Mouse (Mus musculus) megakaryocyte, adult 5-6 weeks (primary cell): ENCODE measurements around the gene E2f8. TPM values are rescaled to one million over a fixed set of nuclear protein-coding genes. Genes with fewer than 3 reads are reported as not detected.
A peak's percentile ranks its signal among the peaks of the same experiment; 100 is the strongest.

Source experiments
- ATAC-seq: 2 replicates; pipeline ENCODE4 v1.8.0; 2016; ENCODE audit warnings: mild to moderate bottlenecking, inconsistent platforms; ENCODE audit not compliant: poor library complexity, severe bottlenecking
- total RNA-seq, 2 experiments: library from RNA; stranded (forward) in 1 of 2; stranded (reverse) in 1 of 2; fragments of 153-499, 151-499 nt in 1 of 2; fragments of 221-1000, 200-1000 nt in 1 of 2; gene quantifications; 2 replicates each; pipeline versions ENCODE4 v1.2.3 to v1.2.4; 2015 to 2017

Gene E2f8
- total RNA-seq, 2 experiments from 2014 or later = 40.6 to 129 TPM

GRCm38 (mm10) chr7:48893093-48893492 lies 11.7 kb upstream of the E2f8 start:
- ATAC-seq = no peak

GRCm38 (mm10) chr7:48891029-48891428 lies 9.6 kb upstream of the E2f8 start:
- ATAC-seq = no peak

GRCm38 (mm10) chr7:48888751-48889150 lies 7.4 kb upstream of the E2f8 start:
- ATAC-seq = no peak

- ATAC-seq = no peak
These were observed 6.6 kb upstream of the E2f8 start for GRCm38 (mm10) chr7:48887973-48888372.

- ATAC-seq = no peak
These were observed 2.8 kb upstream of the E2f8 start for GRCm38 (mm10) chr7:48884266-48884611.

- ATAC-seq = no peak
These were observed 2.3 kb upstream of the E2f8 start for GRCm38 (mm10) chr7:48883525-48884265.

GRCm38 (mm10) chr7:48881971-48882609 lies 694 bp upstream of the E2f8 start:
- ATAC-seq = peak; percentile 67

GRCm38 (mm10) chr7:48880591-48881481 lies 560 bp downstream of the E2f8 start:
- ATAC-seq = peak; percentile 81

GRCm38 (mm10) chr7:48879574-48879973 lies 1.8 kb downstream of the E2f8 start:
- ATAC-seq = no peak

- ATAC-seq = no peak
These were observed 3.5 kb downstream of the E2f8 start for GRCm38 (mm10) chr7:48877786-48878390.

GRCm38 (mm10) chr7:48876526-48876925 lies 4.9 kb downstream of the E2f8 start:
- 0 out of 2 replicates have a peak, but pooled peaks have one; percentile 19 for ATAC-seq

- no peak for ATAC-seq
These were observed 6.3 kb downstream of the E2f8 start for GRCm38 (mm10) chr7:48875096-48875495.

GRCm38 (mm10) chr7:48871292-48871691 lies 10.1 kb downstream of the E2f8 start:
- ATAC-seq = no peak

GRCm38 (mm10) chr7:48870579-48871180 lies 10.7 kb downstream of the E2f8 start:
- ATAC-seq = no peak

GRCm38 (mm10) chr7:48870144-48870543 lies 11.3 kb downstream of the E2f8 start:
- no peak for ATAC-seq

- no peak for ATAC-seq
These were observed 13.8 kb downstream of the E2f8 start for GRCm38 (mm10) chr7:48867576-48867975.

- ATAC-seq = peak; percentile 33; the same call in 1 of the 2 replicates
These were observed 16.5 kb downstream of the E2f8 start for GRCm38 (mm10) chr7:48864671-48865458.

GRCm38 (mm10) chr7:48864199-48864598 lies 17.2 kb downstream of the E2f8 start:
- no peak for ATAC-seq

- ATAC-seq = no peak
These were observed 19.6 kb downstream of the E2f8 start for GRCm38 (mm10) chr7:48861796-48862195.

GRCm38 (mm10) chr7:48860948-48861347 lies 20.4 kb downstream of the E2f8 start:
- no peak for ATAC-seq
